Mouse (Mus musculus): ENCODE measurements at regions not wholly inside any gene's neighbourhood (a gene's known extent, or its start where the extent isn't known, plus 50 kb on each side); places are given as distances from the start of the nearest gene placed in this dataset.
"Not testable (repeated sequence)": the region's sequence is repeated elsewhere in the genome, so short reads cannot be mapped to it uniquely, and the experiment has no call there.

DNA sequence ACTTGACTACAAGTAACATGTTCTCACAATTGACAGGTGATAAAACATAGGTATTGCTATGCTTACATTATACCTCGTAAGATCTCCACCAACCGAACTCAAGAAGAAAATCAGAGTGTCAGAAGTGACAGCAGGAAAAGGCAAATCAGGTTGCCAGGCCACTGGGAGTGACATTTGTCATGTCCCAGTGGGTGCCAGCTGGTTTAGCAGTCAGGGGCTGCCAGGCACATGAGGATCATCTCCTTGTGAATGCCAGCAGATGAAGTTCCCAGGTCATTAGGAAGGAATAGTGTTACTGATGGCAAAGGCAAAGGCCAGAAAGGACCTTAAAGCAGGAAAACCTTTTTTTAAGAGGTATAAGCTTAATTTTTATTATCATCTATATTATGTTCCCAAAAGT, 1711.7 kb downstream of the Pla2g4a start:
- intact Hi-C loops (cut with DNase I), result no loop called here
- DNase-seq, result peak; percentile 58

DNA sequence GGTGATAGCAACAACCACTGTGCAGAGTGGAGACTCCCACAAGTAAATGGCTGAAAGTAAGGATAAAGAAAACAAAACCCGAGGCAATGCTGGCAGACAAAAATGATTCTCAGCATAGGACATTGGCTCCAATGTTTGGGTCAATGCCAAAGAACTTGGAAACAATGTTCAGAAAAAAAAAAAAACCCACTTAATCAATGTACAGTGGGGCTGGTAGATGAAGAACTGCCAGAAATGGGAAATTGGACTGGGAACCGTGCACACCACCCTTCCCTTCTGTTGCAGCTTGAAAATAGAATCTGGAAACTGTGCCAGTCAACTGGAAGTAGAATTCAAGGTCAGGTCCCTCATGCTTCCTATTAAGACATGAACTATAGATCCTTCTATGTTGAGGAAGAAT, 1714.4 kb downstream of the Pla2g4a start:
- intact Hi-C loops (cut with DNase I), result no loop called here
- DNase-seq, result no peak

DNA sequence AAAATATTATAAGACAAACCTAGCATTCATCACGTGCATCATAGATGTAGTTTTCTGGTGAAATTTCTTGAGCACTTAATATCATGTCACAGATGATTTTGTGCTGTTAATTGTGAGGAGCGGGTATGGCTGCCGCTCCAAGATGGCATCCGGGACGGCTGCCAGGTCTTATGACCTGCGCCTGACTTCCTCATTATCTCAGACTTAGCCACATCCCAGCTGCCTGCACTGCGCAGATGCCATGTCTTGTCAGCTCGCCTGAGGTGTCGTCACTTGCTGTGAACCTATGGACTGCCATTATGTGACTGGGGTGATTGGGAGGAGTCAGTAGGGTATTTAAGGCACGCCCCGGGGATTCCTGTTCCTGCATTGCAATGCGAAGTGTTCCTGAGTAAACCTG, 1732.8 kb downstream of the Brinp3 start:
- intact Hi-C loops (cut with DNase I), result not testable (repeated sequence)

More for the DNA sequence above, 1732.8 kb downstream of the Brinp3 start:
- DNase-seq, result peak; percentile 46

All from left cerebral cortex, postnatal 4 days (tissue).